Mouse (Mus musculus): ENCODE results near the gene Mrpl35. TPM values are rescaled to one million over a fixed set of nuclear protein-coding genes. Genes with fewer than 3 reads are reported as not detected.

The Mrpl35 gene
- polyA plus RNA-seq, 1 experiment = 3.6 TPM

- no peaks in the 10 kb centered on the region for H3K27me3 ChIP-seq (ENCODE audit: control insufficient read depth, insufficient read depth, low read length)
- H3K4me3 ChIP-seq (ENCODE audit: extremely low read depth, insufficient read depth, insufficient read length) = no peak overlapping the region
- no peak overlapping the region for H3K27ac ChIP-seq (ENCODE audit: insufficient read depth, low read length)
- 67% methylated on average over 5 of the region's 5 CpGs for WGBS
- no peak for DNase-seq (ENCODE audit: low read depth in 1 of 2, low spot score in 2 of 2)
- TF ChIP-seq CTCF (IDR thresholded peaks at IDR 0.05; ENCODE audit: extremely low read depth, insufficient read depth, insufficient read length, insufficient replicate concordance) (no peak), POLR2A (IDR thresholded peaks at IDR 0.05; ENCODE audit: low read depth, low read length) (no peak)
- H3K36me3 ChIP-seq (ENCODE audit: control insufficient read depth, insufficient read depth, low read length) = peaks cover 19% of the 10 kb centered on the region
- peaks cover 5% of the 10 kb centered on the region; the same call in 1 of the 2 replicates for H3K4me1 ChIP-seq (ENCODE audit: control insufficient read depth, insufficient read depth, insufficient read length)
Observed at GRCm38 (mm10) chr6:71819764-71820292, 6.9 kb downstream of the Mrpl35 start.

GRCm38 (mm10) chr6:71812820-71813219, 13.9 kb downstream of the Mrpl35 start:
- Histone ChIP-seq H3K4me1 (ENCODE audit: control insufficient read depth, insufficient read depth, insufficient read length) (no peaks in the 10 kb centered on the region), H3K27me3 (ENCODE audit: control insufficient read depth, insufficient read depth, low read length) (no peaks in the 10 kb centered on the region), H3K36me3 (ENCODE audit: control insufficient read depth, insufficient read depth, low read length) (peaks cover 18% of the 10 kb centered on the region), H3K4me3 (ENCODE audit: extremely low read depth, insufficient read depth, insufficient read length) (no peak overlapping the region), H3K27ac (ENCODE audit: insufficient read depth, low read length) (no peak overlapping the region)
- WGBS = 82% methylated on average over 2 of the region's 2 CpGs
- no peak for DNase-seq (ENCODE audit: low read depth in 1 of 2, low spot score in 2 of 2)
- TF ChIP-seq POLR2A (IDR thresholded peaks at IDR 0.05; ENCODE audit: low read depth, low read length) = no peak
- no peak for TF ChIP-seq CTCF (IDR thresholded peaks at IDR 0.05; ENCODE audit: extremely low read depth, insufficient read depth, insufficient read length, insufficient replicate concordance)

GRCm38 (mm10) chr6:71809890-71810289, 16.9 kb downstream of the Mrpl35 start:
- H3K4me3 ChIP-seq (ENCODE audit: extremely low read depth, insufficient read depth, insufficient read length) = no peak overlapping the region
- DNase-seq (ENCODE audit: low read depth in 1 of 2, low spot score in 2 of 2) = no peak
- no peaks in the 10 kb centered on the region for H3K4me1 ChIP-seq (ENCODE audit: control insufficient read depth, insufficient read depth, insufficient read length)
- no peak overlapping the region for H3K27ac ChIP-seq (ENCODE audit: insufficient read depth, low read length)
- TF ChIP-seq CTCF (IDR thresholded peaks at IDR 0.05; ENCODE audit: extremely low read depth, insufficient read depth, insufficient read length, insufficient replicate concordance) (no peak), POLR2A (IDR thresholded peaks at IDR 0.05; ENCODE audit: low read depth, low read length) (no peak)
- 90% methylated on average over 9 of the region's 9 CpGs for WGBS
- peaks cover 4% of the 10 kb centered on the region; the same call in 1 of the 2 replicates for H3K36me3 ChIP-seq (ENCODE audit: control insufficient read depth, insufficient read depth, low read length)
- no peaks in the 10 kb centered on the region for H3K27me3 ChIP-seq (ENCODE audit: control insufficient read depth, insufficient read depth, low read length)

DNA sequence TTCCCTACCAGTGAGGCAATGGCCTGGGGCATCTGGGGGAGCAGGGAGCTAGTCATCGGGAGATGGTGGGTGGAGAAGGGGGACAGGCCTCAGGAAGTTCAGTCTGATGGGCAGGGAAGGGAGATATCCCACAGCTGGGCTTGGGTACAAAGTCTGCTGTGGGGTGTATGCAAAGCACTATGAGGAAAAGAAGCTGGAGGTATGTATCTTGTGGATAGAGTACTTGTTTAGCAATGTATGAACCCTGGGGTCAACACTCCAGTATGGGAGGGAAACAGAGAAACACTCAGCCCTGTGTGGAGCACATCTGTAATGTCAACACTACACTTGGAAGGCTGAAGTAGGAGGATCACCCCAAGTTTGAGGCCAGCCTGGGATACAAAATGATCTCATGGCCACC, 20.1 kb downstream of the Mrpl35 start:
- H3K36me3 ChIP-seq (ENCODE audit: control insufficient read depth, insufficient read depth, low read length) = peaks cover 1% of the 10 kb centered on the region; the same call in 1 of the 2 replicates
- 61% methylated on average over 1 of the region's 1 CpGs for WGBS
- no peak overlapping the region for H3K4me3 ChIP-seq (ENCODE audit: extremely low read depth, insufficient read depth, insufficient read length)
- DNase-seq (ENCODE audit: low read depth in 1 of 2, low spot score in 2 of 2) = no peak
- H3K4me1 ChIP-seq (ENCODE audit: control insufficient read depth, insufficient read depth, insufficient read length) = no peaks in the 10 kb centered on the region
- no peak overlapping the region for H3K27ac ChIP-seq (ENCODE audit: insufficient read depth, low read length)
- no peaks in the 10 kb centered on the region for H3K27me3 ChIP-seq (ENCODE audit: control insufficient read depth, insufficient read depth, low read length)
- TF ChIP-seq CTCF (IDR thresholded peaks at IDR 0.05; ENCODE audit: extremely low read depth, insufficient read depth, insufficient read length, insufficient replicate concordance) (no peak), POLR2A (IDR thresholded peaks at IDR 0.05; ENCODE audit: low read depth, low read length) (no peak)

DNA sequence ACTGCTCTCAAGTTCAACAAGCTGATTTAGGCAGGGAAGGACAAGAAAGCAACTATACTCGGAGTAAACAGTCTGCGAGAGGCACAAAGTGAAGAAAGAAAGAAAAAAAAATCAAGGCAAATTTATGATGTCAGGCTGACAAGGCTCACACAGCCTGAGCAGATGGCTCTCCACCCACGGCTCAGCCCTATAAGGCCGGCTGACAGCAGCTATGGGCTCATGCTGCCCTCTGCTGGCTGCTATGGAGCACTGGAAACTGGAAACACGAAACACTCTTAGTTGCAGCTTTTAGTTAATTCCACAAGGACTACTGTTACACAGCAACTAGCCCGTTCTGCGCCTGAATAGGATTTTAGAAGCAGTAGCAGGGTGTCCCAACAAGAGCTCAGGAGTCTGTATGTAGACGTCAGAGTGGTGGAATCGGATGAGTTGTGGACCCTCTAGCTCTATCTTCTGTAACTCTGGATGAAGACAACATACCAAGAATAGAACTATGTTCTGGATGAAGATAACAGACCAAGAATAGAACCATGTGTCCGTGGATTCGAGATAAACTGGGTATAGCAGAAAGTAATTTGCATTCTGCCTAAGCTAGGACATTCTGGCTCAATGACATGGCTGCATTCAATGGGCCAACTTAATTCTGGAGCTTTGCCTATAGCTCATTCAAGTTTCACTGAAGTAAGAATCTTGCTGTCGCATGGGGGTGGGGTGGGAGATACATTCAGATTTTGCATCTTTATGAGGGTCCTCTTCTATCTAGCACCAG, 22.5 kb downstream of the Mrpl35 start:
- Histone ChIP-seq H3K4me3 (ENCODE audit: extremely low read depth, insufficient read depth, insufficient read length) (no peak overlapping the region), H3K27ac (ENCODE audit: insufficient read depth, low read length) (no peak overlapping the region), H3K4me1 (ENCODE audit: control insufficient read depth, insufficient read depth, insufficient read length) (no peaks in the 10 kb centered on the region), H3K27me3 (ENCODE audit: control insufficient read depth, insufficient read depth, low read length) (no peaks in the 10 kb centered on the region), H3K36me3 (ENCODE audit: control insufficient read depth, insufficient read depth, low read length) (no peaks in the 10 kb centered on the region)
- TF ChIP-seq CTCF (IDR thresholded peaks at IDR 0.05; ENCODE audit: extremely low read depth, insufficient read depth, insufficient read length, insufficient replicate concordance) = peak; percentile 95
- TF ChIP-seq POLR2A (IDR thresholded peaks at IDR 0.05; ENCODE audit: low read depth, low read length) = no peak
- DNase-seq (ENCODE audit: low read depth in 1 of 2, low spot score in 2 of 2) = peak; percentile 27 to 41
- WGBS = 21% methylated on average over 12 of the region's 12 CpGs

GRCm38 (mm10) chr6:71803609-71804008, 23.2 kb downstream of the Mrpl35 start:
- Histone ChIP-seq H3K27ac (ENCODE audit: insufficient read depth, low read length) (no peak overlapping the region), H3K4me1 (ENCODE audit: control insufficient read depth, insufficient read depth, insufficient read length) (no peaks in the 10 kb centered on the region), H3K36me3 (ENCODE audit: control insufficient read depth, insufficient read depth, low read length) (no peaks in the 10 kb centered on the region), H3K4me3 (ENCODE audit: extremely low read depth, insufficient read depth, insufficient read length) (no peak overlapping the region), H3K27me3 (ENCODE audit: control insufficient read depth, insufficient read depth, low read length) (no peaks in the 10 kb centered on the region)
- WGBS = 95% methylated on average over 1 of the region's 1 CpGs
- no peak for TF ChIP-seq POLR2A (IDR thresholded peaks at IDR 0.05; ENCODE audit: low read depth, low read length)
- TF ChIP-seq CTCF (IDR thresholded peaks at IDR 0.05; ENCODE audit: extremely low read depth, insufficient read depth, insufficient read length, insufficient replicate concordance) = no peak
- no peak for DNase-seq (ENCODE audit: low read depth in 1 of 2, low spot score in 2 of 2)

DNA sequence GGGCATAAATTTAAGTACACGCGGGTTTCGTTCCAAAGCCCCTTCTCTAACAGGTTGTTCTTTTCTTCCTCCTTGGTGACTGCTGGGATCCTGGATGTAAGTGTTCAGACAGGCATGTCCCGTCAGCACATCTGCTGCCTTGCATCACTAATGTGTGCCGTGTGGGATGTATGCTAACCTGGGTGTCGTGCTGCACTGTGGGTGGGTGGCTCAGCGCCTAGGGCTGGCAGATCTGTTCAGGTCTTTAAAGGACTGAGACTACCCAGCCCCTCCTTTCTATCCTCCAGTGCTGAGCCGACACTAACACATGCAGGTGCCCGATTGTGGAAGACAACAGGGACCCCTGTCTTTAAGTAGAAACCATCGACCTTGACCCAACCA, 25.1 kb downstream of the Mrpl35 start:
- no peak for TF ChIP-seq POLR2A (IDR thresholded peaks at IDR 0.05; ENCODE audit: low read depth, low read length)
- no peak for TF ChIP-seq CTCF (IDR thresholded peaks at IDR 0.05; ENCODE audit: extremely low read depth, insufficient read depth, insufficient read length, insufficient replicate concordance)
- Histone ChIP-seq H3K4me3 (ENCODE audit: extremely low read depth, insufficient read depth, insufficient read length) (no peak overlapping the region), H3K27ac (ENCODE audit: insufficient read depth, low read length) (no peak overlapping the region), H3K27me3 (ENCODE audit: control insufficient read depth, insufficient read depth, low read length) (no peaks in the 10 kb centered on the region), H3K4me1 (ENCODE audit: control insufficient read depth, insufficient read depth, insufficient read length) (no peaks in the 10 kb centered on the region), H3K36me3 (ENCODE audit: control insufficient read depth, insufficient read depth, low read length) (no peaks in the 10 kb centered on the region)
- 83% methylated on average over 10 of the region's 10 CpGs for WGBS
- no peak for DNase-seq (ENCODE audit: low read depth in 1 of 2, low spot score in 2 of 2)
